Mouse (Mus musculus) monocyte, adult 5-6 weeks (primary cell): ENCODE measurements around the gene Tulp4. TPM values are rescaled to one million over a fixed set of nuclear protein-coding genes. Genes with fewer than 3 reads are reported as not detected.
"Not testable (repeated sequence)": the region's sequence is repeated elsewhere in the genome, so short reads cannot be mapped to it uniquely, and the experiment has no call there.

Experiments
- ATAC-seq: fragments of 153-309, 156-312 bp; replicated peaks from 2 replicates; pipeline ENCODE4 v1.8.0; 2017; ENCODE audit warnings: mild to moderate bottlenecking; ENCODE audit not compliant: low TSS enrichment, insufficient number of reproducible peaks, severe bottlenecking, poor library complexity, low FRiP score
- total RNA-seq: library from RNA; stranded (forward); fragments of 200-1000, 200-491, 200-594 nt; gene quantifications from 3 replicates; pipeline ENCODE4 v1.2.3, GENCODE M21; 2017

Tulp4 gene
- total RNA-seq, 1 experiment from 2014 or later = 69.9 TPM

DNA sequence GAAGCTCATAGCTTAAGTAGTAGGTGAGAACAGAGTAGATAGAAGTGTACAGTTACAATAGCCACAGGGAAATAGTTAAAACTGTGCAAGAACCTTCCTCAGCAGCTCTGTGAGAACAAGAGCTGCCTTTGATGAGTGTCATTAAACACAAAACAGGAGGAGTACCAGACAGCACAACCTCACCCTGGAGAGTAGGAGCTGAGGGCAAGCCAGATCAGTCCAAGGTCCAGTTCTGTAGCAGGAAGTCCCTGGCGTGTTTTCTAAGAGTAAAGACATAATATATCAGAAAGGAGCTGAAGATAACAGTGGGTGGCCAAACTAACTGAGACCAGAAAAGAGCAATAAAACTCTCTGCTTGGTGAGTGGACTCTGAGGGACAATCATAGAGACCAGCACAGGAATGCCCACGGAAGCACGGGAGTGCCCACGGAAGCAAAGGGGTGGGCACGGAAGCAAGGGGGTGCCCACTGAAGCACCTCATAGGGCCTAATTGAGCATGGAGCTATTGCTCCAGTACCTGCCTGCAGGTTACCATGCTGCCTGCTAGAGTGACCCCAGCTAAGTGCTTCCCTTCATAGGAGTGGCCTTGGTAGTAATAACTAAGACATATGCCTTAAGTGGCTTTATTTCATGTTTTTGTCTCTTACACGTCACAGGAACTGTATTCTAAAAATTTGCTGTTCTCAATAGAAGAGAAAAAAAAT, 72.5 kb downstream of the Tulp4 start:
- ATAC-seq = no peak

DNA sequence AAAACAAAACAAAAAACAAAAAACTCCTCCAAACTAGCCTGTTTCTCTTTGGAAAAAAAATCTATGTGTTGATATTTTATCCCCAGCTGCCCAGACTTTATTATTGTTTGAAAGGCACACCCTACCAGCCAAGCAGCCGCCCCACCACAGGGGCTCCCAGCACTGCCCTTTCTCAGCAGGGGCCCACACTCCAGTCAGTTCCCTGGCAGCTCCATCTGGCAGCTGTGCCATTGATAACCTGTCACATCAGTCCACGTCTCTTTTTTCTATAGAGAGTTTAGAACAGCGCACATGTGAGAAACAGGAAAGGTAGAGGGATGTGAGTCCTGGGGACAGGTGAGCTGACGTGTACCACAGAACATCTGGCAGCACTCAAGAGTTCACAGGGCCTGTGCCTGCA, 73.2 kb downstream of the Tulp4 start:
- no peak for ATAC-seq

DNA sequence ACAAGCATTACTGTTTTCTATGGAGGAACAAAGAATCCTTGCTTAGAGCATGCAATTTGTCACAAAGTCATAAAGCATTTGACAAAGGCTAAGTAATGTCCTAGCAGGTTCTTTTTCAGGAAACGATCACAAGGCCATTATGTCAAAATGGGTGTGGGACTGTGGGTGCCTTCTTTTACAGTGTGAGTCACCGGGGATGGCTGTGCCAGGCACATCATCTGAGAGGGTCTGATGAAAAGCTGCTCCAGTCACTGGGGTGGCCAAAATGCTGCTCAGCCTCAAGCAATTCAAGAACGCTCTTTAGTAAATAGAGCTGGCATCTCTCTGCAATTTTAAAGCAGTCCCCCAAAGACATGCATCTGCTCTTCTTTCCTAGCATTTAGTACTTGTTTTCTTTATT, 74.2 kb downstream of the Tulp4 start:
- no peak for ATAC-seq

DNA sequence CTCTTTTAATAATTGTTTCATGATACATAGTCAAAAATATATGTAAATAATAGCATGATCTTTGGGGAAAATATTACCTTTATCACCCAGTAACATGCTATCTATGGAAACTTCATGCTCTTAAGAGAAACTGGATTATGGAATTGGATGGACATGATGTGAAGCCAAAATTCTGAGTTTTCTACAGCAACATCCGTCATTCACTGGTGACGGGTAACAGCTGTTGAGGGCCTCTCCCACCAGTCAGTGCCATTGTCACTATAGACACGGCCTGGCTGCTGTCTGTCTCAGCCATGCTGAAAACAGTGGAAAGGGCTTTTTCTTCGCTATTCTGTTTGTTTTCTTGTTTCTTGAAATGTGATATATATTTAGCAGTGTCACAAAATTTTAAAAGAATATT, 76.5 kb downstream of the Tulp4 start:
- ATAC-seq = no peak

DNA sequence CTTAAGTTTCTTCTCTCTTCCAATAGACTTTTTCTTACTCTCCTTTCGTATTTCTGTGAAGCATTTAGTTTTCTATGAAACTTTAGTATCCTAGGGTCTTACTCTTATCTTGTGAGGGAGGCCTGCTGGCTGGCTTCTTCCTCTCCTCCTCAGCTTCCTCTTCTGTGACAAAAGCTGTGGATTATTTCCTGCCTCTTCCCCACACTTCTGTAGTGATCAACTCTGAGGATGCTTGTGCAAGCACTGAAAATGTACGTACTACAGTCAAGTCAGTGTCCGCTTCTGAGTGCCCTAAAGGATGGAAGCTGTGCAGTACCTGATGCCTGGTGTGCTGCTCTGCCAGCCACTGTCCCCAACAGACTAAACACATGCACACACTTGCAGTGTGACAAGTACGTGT, 80.4 kb downstream of the Tulp4 start:
- no peak for ATAC-seq

DNA sequence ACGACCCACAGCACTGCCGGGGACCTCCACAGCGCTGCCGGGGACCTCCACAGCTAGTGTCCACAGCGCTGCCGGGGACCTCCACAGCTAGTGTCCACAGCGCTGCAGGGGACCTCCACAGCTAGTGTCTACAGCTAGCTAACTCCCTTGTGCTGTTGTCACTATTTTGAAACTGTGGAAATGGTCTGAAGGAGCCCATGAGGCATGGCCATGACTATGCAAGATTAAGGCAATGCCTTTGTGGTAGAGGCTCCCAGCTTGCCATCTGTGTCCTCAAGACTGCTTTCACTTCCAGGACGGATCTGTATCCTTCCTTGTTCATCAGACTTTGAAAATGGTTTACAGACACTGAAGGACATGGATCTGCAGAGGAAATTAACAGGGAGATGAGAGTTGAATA, 80.9 kb downstream of the Tulp4 start:
- no peak for ATAC-seq

DNA sequence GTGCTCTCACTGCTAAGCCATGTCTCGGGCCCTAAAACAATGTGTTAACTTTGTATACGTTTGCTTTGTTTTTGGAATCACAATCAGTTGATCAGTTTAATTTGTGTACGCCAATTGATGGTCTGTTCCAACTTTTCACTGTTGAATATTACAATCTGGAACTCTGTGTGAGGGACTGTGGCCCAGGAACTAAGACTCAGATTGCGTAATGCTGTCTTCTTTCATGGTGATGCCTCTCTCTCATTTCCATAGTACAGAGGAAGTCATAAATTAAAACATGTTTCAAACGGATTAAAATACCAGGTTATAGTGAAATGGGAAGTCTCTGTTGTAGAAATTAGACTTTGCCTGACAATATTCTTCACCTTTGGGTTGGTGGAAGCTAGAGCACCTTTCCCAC, 83.0 kb downstream of the Tulp4 start:
- no peak for ATAC-seq

DNA sequence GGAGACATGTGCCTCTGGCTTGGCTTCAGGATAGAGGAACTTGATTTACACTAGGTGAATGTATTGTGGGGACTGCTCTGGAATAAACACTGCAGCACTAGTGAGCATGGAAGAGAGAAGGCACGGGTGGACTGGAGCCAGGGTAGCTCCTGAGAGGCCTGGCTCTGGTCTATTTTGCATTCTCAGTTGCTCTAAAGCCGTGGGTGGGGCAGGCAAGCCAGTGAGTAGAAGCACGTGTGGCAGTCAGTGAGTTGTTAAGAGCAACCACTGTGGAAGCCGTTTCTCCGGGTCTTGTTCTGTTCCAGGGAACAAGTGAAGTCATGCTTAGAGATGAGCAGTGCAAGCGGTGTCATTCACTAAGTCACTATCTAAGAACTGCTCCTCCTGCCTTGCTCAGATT, 86.0 kb downstream of the Tulp4 start:
- ATAC-seq = no peak

DNA sequence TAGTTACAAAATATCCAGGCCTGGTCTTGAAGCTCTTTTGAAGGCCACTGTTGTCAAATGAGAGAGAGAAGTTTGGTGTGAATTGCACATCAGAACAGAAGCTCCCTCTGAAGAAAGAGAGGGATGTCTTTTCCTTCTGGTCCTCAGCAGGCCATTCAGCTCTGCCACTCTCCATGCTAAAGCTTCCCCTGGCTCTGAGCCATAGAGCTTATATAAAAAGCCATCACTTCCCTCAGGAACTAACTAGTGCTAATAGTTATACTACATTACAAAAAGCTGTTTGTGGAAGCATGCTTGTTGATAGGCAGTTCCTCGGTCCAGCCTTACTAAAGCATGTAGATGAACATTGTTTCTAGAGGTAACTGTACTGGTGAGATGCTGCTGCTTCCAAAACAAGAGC, 89.2 kb downstream of the Tulp4 start:
- no peak for ATAC-seq

DNA sequence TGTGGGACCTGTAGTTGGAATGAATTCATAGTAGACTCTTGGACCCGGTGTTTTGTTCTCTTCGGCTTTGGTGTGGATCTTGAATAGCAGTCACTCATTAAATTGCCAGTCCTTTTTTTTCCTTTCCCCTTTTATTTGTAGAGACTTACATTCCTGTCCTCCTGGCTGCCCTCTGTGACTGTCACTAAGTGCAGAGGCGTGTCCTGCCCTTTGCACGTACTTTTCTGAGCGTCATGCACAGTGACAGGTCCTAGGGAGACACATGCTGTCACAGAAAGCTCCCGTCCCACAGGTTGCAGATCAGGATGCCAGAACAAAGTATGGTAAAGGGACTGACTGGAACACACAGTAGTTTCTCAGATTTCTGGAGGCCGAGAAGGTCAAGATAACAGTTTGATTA, 91.3 kb downstream of the Tulp4 start:
- no peak for ATAC-seq

DNA sequence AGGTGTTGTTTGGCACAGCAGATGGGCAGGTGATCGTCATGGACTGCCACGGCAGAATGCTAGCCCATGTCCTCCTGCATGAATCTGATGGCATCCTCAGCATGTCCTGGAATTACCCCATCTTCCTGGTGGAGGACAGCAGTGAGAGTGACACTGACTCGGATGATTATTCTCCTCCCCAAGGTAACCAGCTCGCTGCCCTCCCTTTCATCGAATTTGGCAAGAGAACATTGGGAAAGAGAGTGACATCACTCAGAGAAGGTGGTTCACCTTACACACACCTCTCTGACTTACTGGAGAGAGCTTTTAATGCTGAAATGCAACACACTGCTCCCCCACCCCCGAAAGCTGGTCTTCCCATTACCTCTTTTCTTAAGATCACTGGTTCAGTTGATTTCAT, 92.4 kb downstream of the Tulp4 start:
- ATAC-seq = no peak

DNA sequence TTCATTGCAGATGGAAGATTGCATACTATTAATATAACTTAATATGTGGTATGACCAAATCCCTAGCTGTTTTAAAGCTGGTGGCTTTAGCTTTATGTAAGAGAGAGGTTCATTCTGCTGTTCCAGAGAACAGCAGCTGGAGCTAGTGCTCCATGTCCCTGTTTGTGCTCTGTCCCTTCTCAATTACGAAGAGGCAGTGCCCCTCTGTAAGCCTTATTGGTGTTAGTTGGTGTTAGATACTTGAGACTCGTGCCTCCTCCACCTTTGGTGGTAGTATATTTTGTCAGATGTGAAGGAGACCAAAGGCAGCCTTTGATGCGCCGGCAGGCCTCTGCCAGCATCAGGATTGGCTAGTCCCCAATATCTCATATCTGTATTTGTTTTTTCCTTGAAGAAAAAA, 92.9 kb downstream of the Tulp4 start:
- no peak for ATAC-seq

DNA sequence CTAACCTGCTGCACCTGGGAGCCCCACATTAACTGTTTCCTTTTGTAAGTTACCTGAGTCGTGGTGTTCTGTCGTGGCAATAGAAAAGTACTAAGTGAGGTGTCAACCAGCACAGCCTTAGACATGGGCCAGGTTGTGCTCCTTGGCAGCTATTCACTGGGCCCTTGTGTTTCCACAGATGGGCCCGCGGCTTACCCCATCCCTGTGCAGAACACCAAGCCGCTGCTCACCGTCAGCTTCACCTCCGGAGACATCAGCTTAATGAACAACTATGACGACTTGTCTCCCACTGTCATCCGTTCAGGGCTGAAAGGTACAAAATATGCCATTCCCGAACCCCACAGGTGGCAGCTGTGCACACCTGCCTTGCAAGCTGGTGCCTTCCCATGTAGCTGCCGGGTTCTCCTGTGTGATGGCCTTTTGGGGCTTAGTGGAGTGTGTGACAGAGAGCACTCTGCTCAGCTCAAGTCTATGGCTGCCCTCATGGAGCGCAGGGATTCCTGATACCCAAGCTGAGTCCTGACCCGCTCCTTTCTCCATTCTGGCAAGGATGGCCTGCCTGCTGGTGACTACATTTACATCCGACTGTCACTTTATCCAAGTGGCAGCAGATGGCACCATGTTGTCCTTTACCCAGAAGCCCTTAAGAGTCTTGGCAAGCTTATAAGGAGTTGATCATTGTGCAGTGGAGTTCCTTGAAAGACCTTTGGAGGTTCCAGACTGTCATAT, 95.4 kb downstream of the Tulp4 start:
- no peak for ATAC-seq

DNA sequence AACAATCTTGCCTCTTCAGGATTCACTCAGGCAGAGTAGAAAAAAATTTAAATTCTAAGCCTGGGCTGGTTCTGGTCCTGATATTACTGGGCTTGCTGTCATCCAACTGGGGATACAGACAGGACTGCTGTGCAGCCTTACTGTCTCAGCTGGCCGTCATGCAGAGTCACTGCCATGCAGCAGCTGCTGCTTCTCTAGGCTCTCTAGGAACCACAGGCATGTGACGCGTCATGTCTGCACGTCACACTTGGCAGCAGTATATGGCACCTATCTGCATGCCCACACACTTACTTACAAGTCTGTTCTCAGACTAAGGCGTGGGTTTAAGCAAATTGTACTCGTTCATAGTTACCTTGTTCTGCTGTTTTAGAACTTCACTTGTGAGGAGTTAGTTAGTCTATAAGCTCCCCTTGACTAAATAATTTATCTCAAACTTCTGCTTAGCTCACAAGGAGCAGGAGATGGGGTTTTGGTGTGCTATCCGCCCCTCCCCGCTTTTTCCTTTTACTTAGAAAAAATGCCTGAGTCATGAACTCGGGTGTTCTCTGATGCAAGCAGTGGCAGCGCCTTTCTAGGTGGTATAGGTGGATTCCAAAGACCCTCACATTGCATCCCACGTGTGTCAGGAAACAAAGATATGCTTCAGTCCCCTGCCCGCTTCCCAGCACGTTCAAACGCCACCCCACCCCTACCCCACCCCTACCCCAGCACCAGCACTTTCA, 96.3 kb downstream of the Tulp4 start:
- no peak for ATAC-seq

DNA sequence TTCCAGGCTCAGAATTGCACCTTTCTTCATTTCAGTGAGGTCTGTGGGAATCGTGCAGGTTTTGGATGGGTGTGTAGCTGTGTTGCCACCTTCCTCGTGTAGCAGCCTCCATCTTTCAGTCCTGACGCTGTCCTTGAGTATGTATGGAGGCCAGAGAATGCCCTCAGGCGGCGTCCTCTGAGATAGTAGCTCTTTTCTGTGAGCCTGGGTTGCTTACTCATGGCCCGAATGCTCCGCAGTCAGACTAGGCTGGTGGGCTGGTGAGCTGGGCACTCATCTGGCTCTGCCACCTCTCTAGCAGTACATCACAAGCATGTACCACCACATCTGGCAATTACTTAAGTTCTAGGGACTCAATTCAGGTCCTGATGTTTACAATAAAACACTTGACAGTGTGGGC, 96.9 kb downstream of the Tulp4 start:
- ATAC-seq = no peak

DNA sequence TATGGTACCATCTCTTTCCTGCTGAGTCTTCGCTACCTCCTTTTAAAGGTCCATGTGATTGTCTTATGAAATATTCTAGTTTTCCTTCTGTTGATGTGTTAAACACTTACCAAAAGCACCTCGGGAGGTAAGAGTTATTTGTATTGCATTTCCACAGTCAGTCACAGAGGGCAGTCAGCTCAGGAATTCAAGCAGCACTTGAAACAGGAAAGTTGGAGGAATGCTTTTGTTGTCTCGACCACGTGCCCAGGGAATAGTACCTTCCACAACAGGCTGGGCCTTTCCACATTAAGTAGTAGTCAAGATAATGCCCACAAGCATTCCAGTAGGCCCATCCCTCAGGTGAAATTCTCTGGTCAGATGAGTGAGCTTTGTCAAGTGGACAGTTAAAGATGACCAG, 97.6 kb downstream of the Tulp4 start:
- no peak for ATAC-seq

DNA sequence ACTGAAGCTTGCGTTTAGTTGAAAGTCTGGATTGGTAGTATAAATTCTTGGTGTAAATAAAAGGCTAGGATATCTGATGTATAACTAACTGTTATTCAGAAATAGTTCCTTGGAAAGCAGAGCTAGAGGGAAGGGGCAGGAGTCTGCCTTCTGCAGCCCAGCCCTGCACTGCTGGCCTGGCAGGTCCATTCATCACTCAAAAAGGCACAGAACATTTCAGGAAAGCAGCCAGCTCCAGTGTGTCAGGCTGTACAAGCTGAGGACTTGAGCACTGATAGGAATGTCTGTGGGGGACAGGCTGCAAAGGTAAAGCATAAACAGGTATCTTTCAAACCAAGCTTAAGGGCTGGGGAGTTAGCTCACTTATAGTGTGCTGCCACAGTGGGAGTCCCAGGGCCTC, 105.5 kb downstream of the Tulp4 start:
- no peak for ATAC-seq

DNA sequence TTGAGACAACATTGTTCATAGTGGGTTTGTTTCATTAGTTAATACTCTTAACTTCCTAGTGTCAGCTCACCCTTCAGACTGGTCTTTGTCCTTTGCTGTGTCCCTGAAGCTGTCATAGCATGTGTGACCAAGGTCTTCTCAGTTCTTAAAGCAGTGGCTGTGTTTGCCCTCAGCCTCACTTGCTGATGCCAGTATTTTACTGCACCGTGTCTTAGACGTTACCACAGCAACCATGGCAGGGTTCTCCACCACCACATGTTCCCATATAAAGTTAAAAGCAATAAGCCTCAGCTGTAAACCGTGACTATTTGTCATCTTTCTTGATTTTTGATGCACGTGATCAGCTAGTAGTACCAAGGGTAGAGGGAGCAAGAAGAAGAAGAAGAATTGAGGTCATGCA, 109.4 kb downstream of the Tulp4 start:
- no peak for ATAC-seq

DNA sequence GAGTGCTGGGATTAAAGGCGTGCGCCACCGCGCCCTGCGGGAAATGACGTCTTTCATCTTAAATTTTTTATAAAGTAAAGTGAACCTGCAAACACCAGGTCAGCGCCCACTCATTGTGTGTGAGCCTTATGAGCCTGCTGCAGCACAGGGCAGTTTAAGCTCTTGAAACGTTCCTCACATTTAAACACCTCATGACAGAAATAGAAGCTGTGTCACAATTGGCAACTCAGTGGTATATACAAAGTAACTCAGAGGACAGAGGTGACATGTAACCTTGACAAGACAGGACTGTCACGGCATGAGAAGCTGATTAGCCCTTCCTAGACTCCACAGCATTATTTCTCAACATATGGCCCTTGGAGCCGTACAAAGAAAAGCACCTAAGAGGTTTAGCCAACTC, 110.3 kb downstream of the Tulp4 start:
- no peak for ATAC-seq

DNA sequence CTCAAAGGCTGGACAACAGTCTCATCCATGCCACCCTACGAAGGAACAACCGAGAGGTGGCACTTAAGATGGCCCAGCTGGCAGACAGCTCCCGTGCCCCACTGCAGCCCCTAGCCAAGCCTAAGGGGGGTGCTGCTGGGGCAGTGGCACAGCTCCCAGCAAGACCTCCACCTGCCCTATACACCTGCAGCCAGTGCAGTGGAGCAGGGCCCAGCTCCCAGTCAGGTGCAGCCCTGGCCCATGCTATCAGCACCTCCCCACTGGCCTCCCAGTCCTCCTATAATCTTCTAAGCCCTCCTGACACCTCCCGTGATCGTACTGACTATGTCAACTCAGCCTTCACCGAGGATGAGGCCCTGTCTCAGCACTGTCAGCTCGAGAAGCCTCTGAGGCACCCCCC, 126.4 kb downstream of the Tulp4 start:
- ATAC-seq = not testable (repeated sequence)
